Mouse (Mus musculus): ENCODE measurements around the gene Slc6a1. TPM values are rescaled to one million over a fixed set of nuclear protein-coding genes. Genes with fewer than 3 reads are reported as not detected.

The Slc6a1 gene
- polyA plus RNA-seq, 1 experiment from 2014 or later, result 22.0 TPM

- DNase-seq (ENCODE audit: low spot score), result no peak
- Histone ChIP-seq H3K9me3 (ENCODE audit: control insufficient read depth, low read length) (no peaks in the 10 kb centered on the region), H3K27me3 (ENCODE audit: control insufficient read depth, insufficient read depth, low read length) (no peaks in the 10 kb centered on the region), H3K9ac (ENCODE audit: low read length) (no peak overlapping the region), H3K4me3 (ENCODE audit: low read depth, low read length) (no peak overlapping the region), H3K36me3 (ENCODE audit: control insufficient read depth, insufficient read depth, low read length) (no peaks in the 10 kb centered on the region), H3K27ac (ENCODE audit: low read depth, low read length) (no peak overlapping the region), H3K4me1 (replicated peaks; ENCODE audit: control insufficient read depth, insufficient read depth, low read length) (peaks cover 5% of the 10 kb centered on the region; the same call in 1 of the 2 replicates), H3K4me2 (ENCODE audit: low read depth, low read length, severe bottlenecking) (no peak overlapping the region)
- WGBS, result 44% methylated on average over 3 of the region's 3 CpGs
- ATAC-seq (replicated peaks; ENCODE audit: low FRiP score), result no peak; the same call in 1 of the 2 replicates
These were observed 18.4 kb upstream of the Slc6a1 start for GRCm38 (mm10) chr6:114264010-114264409.

- Histone ChIP-seq H3K9ac (ENCODE audit: low read length) (no peak overlapping the region), H3K4me2 (ENCODE audit: low read depth, low read length, severe bottlenecking) (no peak overlapping the region), H3K36me3 (ENCODE audit: control insufficient read depth, insufficient read depth, low read length) (no peaks in the 10 kb centered on the region), H3K27ac (ENCODE audit: low read depth, low read length) (no peak overlapping the region), H3K27me3 (ENCODE audit: control insufficient read depth, insufficient read depth, low read length) (no peaks in the 10 kb centered on the region), H3K4me1 (replicated peaks; ENCODE audit: control insufficient read depth, insufficient read depth, low read length) (peaks cover 5% of the 10 kb centered on the region; the same call in 1 of the 2 replicates), H3K4me3 (ENCODE audit: low read depth, low read length) (no peak overlapping the region), H3K9me3 (ENCODE audit: control insufficient read depth, low read length) (no peaks in the 10 kb centered on the region)
- DNase-seq (ENCODE audit: low spot score) (no peak), ATAC-seq (replicated peaks; ENCODE audit: low FRiP score) (no peak)
- WGBS, result 69% methylated on average over 5 of the region's 5 CpGs
These were observed 18.0 kb upstream of the Slc6a1 start for GRCm38 (mm10) chr6:114264426-114264825.

DNA sequence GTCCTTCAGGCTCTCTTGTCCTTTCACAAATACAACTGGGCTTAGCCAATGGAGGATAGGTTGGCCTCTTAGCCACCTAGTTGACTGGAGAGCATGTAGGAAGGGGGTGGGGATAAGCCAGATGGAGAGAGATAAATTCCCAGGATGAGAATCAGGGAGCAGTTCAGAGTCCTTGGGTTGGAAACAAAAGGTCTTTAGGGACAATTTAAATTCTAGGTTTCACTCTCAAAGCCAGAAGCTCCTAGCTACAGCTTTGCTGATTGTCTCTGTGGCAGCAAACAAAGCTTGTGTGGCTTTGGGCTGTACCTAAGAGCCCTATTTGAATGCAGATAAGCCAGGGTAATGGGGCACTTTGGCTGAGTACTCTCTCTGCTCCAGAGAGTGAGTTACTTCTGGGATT, 16.2 kb upstream of the Slc6a1 start:
- Histone ChIP-seq H3K4me1 (replicated peaks; ENCODE audit: control insufficient read depth, insufficient read depth, low read length) (peaks cover 5% of the 10 kb centered on the region; the same call in 1 of the 2 replicates), H3K9me3 (ENCODE audit: control insufficient read depth, low read length) (no peaks in the 10 kb centered on the region), H3K4me3 (ENCODE audit: low read depth, low read length) (no peak overlapping the region), H3K9ac (ENCODE audit: low read length) (no peak overlapping the region), H3K36me3 (ENCODE audit: control insufficient read depth, insufficient read depth, low read length) (no peaks in the 10 kb centered on the region), H3K4me2 (ENCODE audit: low read depth, low read length, severe bottlenecking) (no peak overlapping the region), H3K27ac (ENCODE audit: low read depth, low read length) (no peak overlapping the region), H3K27me3 (ENCODE audit: control insufficient read depth, insufficient read depth, low read length) (no peaks in the 10 kb centered on the region)
- DNase-seq (ENCODE audit: low spot score) (no peak), ATAC-seq (replicated peaks; ENCODE audit: low FRiP score) (no peak)

DNA sequence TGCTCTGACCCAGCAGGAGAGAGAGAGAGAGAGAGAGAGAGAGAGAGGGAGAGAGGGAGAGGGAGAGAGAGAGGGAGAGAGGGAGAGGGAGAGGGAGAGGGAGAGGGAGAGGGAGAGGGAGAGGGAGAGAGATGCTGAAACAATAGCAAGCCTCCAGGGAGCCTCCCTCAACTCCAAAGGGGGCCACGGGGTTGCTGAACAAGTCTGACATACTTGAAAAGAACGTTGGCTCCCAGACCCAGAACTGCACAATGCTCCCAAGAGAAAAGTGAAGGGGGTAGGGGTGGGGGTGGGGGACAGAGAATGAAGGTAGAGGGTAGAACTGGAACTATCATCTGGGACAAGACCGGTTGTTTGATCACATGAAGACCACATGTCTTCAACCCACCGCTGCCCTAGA, 14.5 kb upstream of the Slc6a1 start:
- no peak overlapping the region for H3K27ac ChIP-seq (ENCODE audit: low read depth, low read length)
- no peak for DNase-seq (ENCODE audit: low spot score)
- no peaks in the 10 kb centered on the region; the same call in 1 of the 2 replicates for H3K27me3 ChIP-seq (ENCODE audit: control insufficient read depth, insufficient read depth, low read length)
- no peak overlapping the region for H3K4me3 ChIP-seq (ENCODE audit: low read depth, low read length)
- H3K4me2 ChIP-seq (ENCODE audit: low read depth, low read length, severe bottlenecking), result no peak overlapping the region
- H3K9ac ChIP-seq (ENCODE audit: low read length), result no peak overlapping the region
- no peaks in the 10 kb centered on the region for H3K36me3 ChIP-seq (ENCODE audit: control insufficient read depth, insufficient read depth, low read length)
- ATAC-seq (replicated peaks; ENCODE audit: low FRiP score), result no peak
- no peaks in the 10 kb centered on the region for H3K9me3 ChIP-seq (ENCODE audit: control insufficient read depth, low read length)
- peaks cover 5% of the 10 kb centered on the region; the same call in 1 of the 2 replicates for H3K4me1 ChIP-seq (replicated peaks; ENCODE audit: control insufficient read depth, insufficient read depth, low read length)
- WGBS, result 28% methylated on average over 4 of the region's 4 CpGs

GRCm38 (mm10) chr6:114269589-114269988, 12.8 kb upstream of the Slc6a1 start:
- Histone ChIP-seq H3K27me3 (ENCODE audit: control insufficient read depth, insufficient read depth, low read length) (no peaks in the 10 kb centered on the region; the same call in 1 of the 2 replicates), H3K27ac (ENCODE audit: low read depth, low read length) (no peak overlapping the region)
- no peak for DNase-seq (ENCODE audit: low spot score)

DNA sequence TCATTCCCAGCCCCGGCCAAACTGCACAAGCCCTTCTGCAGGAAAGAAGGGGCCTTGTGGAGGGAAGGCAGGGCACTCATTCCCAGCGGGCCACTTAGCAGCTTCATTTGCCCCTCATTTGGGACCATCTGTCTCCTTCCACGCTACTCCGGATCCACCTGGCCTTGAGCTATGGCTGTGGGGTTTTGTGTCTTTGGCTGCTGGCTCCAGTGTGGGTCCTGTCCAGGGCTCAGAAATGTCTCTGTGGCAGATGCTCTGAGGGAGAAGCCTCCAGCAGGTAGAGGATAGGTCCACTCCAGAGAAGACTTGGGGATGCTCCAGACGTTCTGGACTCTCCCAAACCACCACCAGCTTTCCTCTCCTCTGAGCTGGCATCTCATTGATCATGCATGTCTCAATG, 11.6 kb upstream of the Slc6a1 start:
- Histone ChIP-seq H3K4me3 (ENCODE audit: low read depth, low read length) (no peak overlapping the region), H3K36me3 (ENCODE audit: control insufficient read depth, insufficient read depth, low read length) (no peaks in the 10 kb centered on the region), H3K9ac (ENCODE audit: low read length) (no peak overlapping the region), H3K4me1 (replicated peaks; ENCODE audit: control insufficient read depth, insufficient read depth, low read length) (peaks cover 3% of the 10 kb centered on the region; the same call in 1 of the 2 replicates), H3K9me3 (ENCODE audit: control insufficient read depth, low read length) (no peaks in the 10 kb centered on the region), H3K27me3 (ENCODE audit: control insufficient read depth, insufficient read depth, low read length) (no peaks in the 10 kb centered on the region; the same call in 1 of the 2 replicates), H3K27ac (ENCODE audit: low read depth, low read length) (no peak overlapping the region), H3K4me2 (ENCODE audit: low read depth, low read length, severe bottlenecking) (no peak overlapping the region)
- ATAC-seq (replicated peaks; ENCODE audit: low FRiP score) (no peak), DNase-seq (ENCODE audit: low spot score) (no peak)
- 71% methylated on average over 5 of the region's 5 CpGs for whole genome bisulfite sequencing

More at GRCm38 (mm10) chr6:114269589-114269988, 12.8 kb upstream of the Slc6a1 start:
- H3K4me2 ChIP-seq (ENCODE audit: low read depth, low read length, severe bottlenecking), result no peak overlapping the region
- H3K4me1 ChIP-seq (replicated peaks; ENCODE audit: control insufficient read depth, insufficient read depth, low read length), result peaks cover 3% of the 10 kb centered on the region; the same call in 1 of the 2 replicates
- H3K4me3 ChIP-seq (ENCODE audit: low read depth, low read length), result no peak overlapping the region
- no peaks in the 10 kb centered on the region for H3K36me3 ChIP-seq (ENCODE audit: control insufficient read depth, insufficient read depth, low read length)
- no peaks in the 10 kb centered on the region for H3K9me3 ChIP-seq (ENCODE audit: control insufficient read depth, low read length)
- 81% methylated on average over 2 of the region's 2 CpGs for WGBS
- ATAC-seq (replicated peaks; ENCODE audit: low FRiP score), result no peak
- no peak overlapping the region for H3K9ac ChIP-seq (ENCODE audit: low read length)

DNA sequence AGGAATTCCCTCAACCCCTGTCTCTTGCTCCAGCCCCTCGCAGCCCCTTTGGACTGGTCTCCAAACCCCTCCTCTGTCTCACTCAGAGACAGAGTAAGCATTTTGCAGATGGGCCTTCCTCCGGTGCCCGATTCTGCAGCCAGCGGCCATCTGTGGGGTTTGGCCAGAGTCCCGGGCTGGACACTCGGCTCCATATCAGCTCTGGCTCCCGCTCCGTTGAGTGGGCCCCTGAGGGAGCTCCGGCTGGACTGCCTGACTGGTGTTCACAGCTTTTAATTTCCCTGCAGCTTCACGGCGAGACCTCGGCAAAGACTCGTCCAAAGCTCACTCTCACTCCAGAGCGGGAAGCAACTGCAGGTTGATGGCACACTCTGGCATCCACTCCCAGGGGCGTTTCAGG, 10.2 kb upstream of the Slc6a1 start:
- DNase-seq (ENCODE audit: low spot score), result no peak
- H3K9ac ChIP-seq (ENCODE audit: low read length), result no peak overlapping the region
- H3K27me3 ChIP-seq (ENCODE audit: control insufficient read depth, insufficient read depth, low read length), result no peaks in the 10 kb centered on the region; the same call in 1 of the 2 replicates
- H3K4me2 ChIP-seq (ENCODE audit: low read depth, low read length, severe bottlenecking), result no peak overlapping the region
- H3K4me1 ChIP-seq (replicated peaks; ENCODE audit: control insufficient read depth, insufficient read depth, low read length), result peaks cover 3% of the 10 kb centered on the region; the same call in 1 of the 2 replicates
- no peak overlapping the region for H3K4me3 ChIP-seq (ENCODE audit: low read depth, low read length)
- no peaks in the 10 kb centered on the region for H3K9me3 ChIP-seq (ENCODE audit: control insufficient read depth, low read length)
- no peak for ATAC-seq (replicated peaks; ENCODE audit: low FRiP score)
- 84% methylated on average over 15 of the region's 15 CpGs for WGBS
- no peak overlapping the region for H3K27ac ChIP-seq (ENCODE audit: low read depth, low read length)
- H3K36me3 ChIP-seq (ENCODE audit: control insufficient read depth, insufficient read depth, low read length), result no peaks in the 10 kb centered on the region

DNA sequence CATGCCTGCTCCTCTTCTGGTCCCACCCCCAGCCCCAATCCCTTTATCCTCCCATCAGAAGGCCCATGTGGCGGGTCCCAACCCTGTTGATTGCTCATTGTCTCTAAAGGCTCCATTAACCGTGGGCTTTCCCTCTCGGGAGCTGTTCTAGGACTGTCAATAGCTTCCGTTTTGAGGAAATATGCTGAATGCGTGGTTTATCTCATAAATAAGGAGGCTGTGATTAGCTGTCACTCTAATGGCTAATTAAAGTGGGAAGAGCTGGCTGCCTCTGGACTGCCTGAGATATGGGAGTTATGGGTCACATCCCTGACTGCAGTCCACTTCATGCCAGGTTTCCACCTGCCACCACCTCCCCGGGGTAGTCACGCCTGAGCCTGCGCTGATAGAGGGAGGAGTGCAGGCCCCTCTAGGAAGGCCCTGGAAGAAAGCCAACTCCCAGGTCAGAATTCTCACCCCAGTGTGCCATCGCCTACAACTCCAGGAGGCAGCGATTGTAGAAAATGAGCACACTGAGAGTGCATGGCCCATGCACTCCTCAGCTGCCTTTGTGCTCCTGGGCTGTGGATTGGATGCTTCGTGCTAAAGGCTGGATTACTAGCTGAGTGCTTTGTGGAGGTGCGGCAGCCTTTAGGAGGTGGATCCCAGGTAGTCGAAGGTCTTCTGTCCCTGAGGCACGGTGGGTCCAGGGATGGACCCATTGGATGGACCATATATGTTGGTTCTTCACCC, 8.3 kb upstream of the Slc6a1 start:
- no peaks in the 10 kb centered on the region for H3K9me3 ChIP-seq (ENCODE audit: control insufficient read depth, low read length)
- H3K36me3 ChIP-seq (ENCODE audit: control insufficient read depth, insufficient read depth, low read length), result no peaks in the 10 kb centered on the region
- peak; percentile 63 for ATAC-seq (replicated peaks; ENCODE audit: low FRiP score)
- no peaks in the 10 kb centered on the region; the same call in none of the 2 replicates for H3K27me3 ChIP-seq (ENCODE audit: control insufficient read depth, insufficient read depth, low read length)
- no peak overlapping the region for H3K4me2 ChIP-seq (ENCODE audit: low read depth, low read length, severe bottlenecking)
- WGBS, result 61% methylated on average over 14 of the region's 14 CpGs
- DNase-seq (ENCODE audit: low spot score), result no peak
- H3K4me3 ChIP-seq (ENCODE audit: low read depth, low read length), result no peak overlapping the region
- H3K9ac ChIP-seq (ENCODE audit: low read length), result no peak overlapping the region
- H3K27ac ChIP-seq (ENCODE audit: low read depth, low read length), result 0 out of 2 replicates have a peak overlapping the region, but pooled peaks have one; percentile 18
- H3K4me1 ChIP-seq (replicated peaks; ENCODE audit: control insufficient read depth, insufficient read depth, low read length), result peaks cover 3% of the 10 kb centered on the region; the same call in 1 of the 2 replicates

DNA sequence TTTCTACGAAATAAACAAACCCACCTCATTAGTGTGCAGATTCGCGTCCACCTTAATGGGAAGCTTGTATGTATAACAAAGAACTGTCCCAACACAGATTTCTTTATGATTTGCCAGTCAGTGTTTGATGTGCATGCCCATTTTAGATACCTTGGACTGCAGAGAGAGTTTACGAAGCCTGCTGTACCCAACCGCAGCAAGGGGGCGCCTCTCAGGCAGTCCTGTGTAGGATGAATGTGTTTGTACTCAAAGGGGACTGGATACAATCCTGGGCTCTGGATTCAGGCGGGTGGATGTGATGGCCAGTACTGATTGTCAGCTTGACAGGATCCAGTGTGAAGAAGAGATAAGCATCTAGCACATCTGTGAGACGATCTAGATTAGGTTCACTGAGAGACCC, 6.6 kb upstream of the Slc6a1 start:
- ATAC-seq (replicated peaks; ENCODE audit: low FRiP score) (no peak), DNase-seq (ENCODE audit: low spot score) (no peak)
- H3K4me3 ChIP-seq (ENCODE audit: low read depth, low read length), result no peak overlapping the region
- no peak overlapping the region for H3K4me2 ChIP-seq (ENCODE audit: low read depth, low read length, severe bottlenecking)
- H3K9ac ChIP-seq (ENCODE audit: low read length), result no peak overlapping the region
- no peaks in the 10 kb centered on the region; the same call in none of the 2 replicates for H3K27me3 ChIP-seq (ENCODE audit: control insufficient read depth, insufficient read depth, low read length)
- WGBS, result 55% methylated on average over 8 of the region's 8 CpGs
- H3K27ac ChIP-seq (ENCODE audit: low read depth, low read length), result no peak overlapping the region
- no peaks in the 10 kb centered on the region for H3K36me3 ChIP-seq (ENCODE audit: control insufficient read depth, insufficient read depth, low read length)
- no peaks in the 10 kb centered on the region for H3K9me3 ChIP-seq (ENCODE audit: control insufficient read depth, low read length)
- peaks cover 3% of the 10 kb centered on the region; the same call in 1 of the 2 replicates for H3K4me1 ChIP-seq (replicated peaks; ENCODE audit: control insufficient read depth, insufficient read depth, low read length)
